Mouse (Mus musculus) liver, embryonic 13.5 days (tissue): ENCODE measurements around the gene Cped1. TPM values are rescaled to one million over a fixed set of nuclear protein-coding genes. Genes with fewer than 3 reads are reported as not detected.

ENCODE experiments used
- ATAC-seq: fragments of 200-750 bp; cut with Nextera tagmentation; 2 replicates; pipeline ENCODE4 v1.8.0; 2017; ENCODE audit warnings: low read depth, mild to moderate bottlenecking, moderate number of reproducible peaks, moderate library complexity
- DNase-seq: peaks from one replicate; pipeline ENCODE4 v3.0.0; 2022
- H3K27ac ChIP-seq: fragments of 300-500 bp; sonication (generic); 2 replicates; pipeline ENCODE4 v1.5.1; 2015; ENCODE audit warnings: moderate library complexity, mild to moderate bottlenecking, inconsistent platforms
- H3K27me3 ChIP-seq: fragments of 300-500 bp; sonication (generic); 2 replicates; pipeline ENCODE4 v1.6.1; 2015; ENCODE audit warnings: mild to moderate bottlenecking, inconsistent platforms
- H3K36me3 ChIP-seq: fragments of 300-500 bp; sonication (generic); 2 replicates; pipeline ENCODE4 v1.6.1; 2015; ENCODE audit warnings: mild to moderate bottlenecking, inconsistent platforms
- H3K4me1 ChIP-seq: fragments of 300-500 bp; sonication (generic); replicated peaks from 2 replicates; pipeline ENCODE4 v1.6.1; 2015; ENCODE audit warnings: inconsistent platforms
- H3K4me2 ChIP-seq: fragments of 300-500 bp; sonication (generic); 2 replicates; pipeline ENCODE4 v1.6.1; 2015; ENCODE audit warnings: inconsistent platforms, mild to moderate bottlenecking, moderate library complexity
- H3K4me3 ChIP-seq: fragments of 300-500 bp; sonication (generic); replicated peaks from 2 replicates; pipeline ENCODE4 v1.5.1; 2015; ENCODE audit warnings: mild to moderate bottlenecking, inconsistent platforms
- H3K9ac ChIP-seq: fragments of 300-500 bp; sonication (generic); 2 replicates; pipeline ENCODE4 v1.6.1; 2015; ENCODE audit warnings: mild to moderate bottlenecking, inconsistent platforms
- H3K9me3 ChIP-seq: fragments of 300-500 bp; sonication (generic); replicated peaks from 2 replicates; pipeline ENCODE4 v1.6.1; 2016; ENCODE audit warnings: inconsistent platforms
- WGBS: fragments of 180-500 bp; shearing (Covaris S2); methylation state at CpG from one replicate; pipeline ENCODE4 v1.1.7; 2015; ENCODE audit not compliant: insufficient replicate concordance; 5-methylcytosine and 5-hydroxymethylcytosine counted together
- polyA plus RNA-seq: library from polyadenylated mRNA; unstranded; fragments of >200 nt; fragmentation: Nextera tagmentation; extraction: Ambion mirVana; gene quantifications from 2 replicates; pipeline ENCODE4 v1.2.1, GENCODE M21; 2015

The Cped1 gene
- polyA plus RNA-seq, 1 experiment from 2014 or later, result 2.2 TPM

GRCm38 (mm10) chr6:22212158-22212557, 226.4 kb downstream of the Cped1 start:
- Histone ChIP-seq H3K27me3 (no peaks in the 10 kb centered on the region), H3K27ac (no peak overlapping the region), H3K36me3 (no peaks in the 10 kb centered on the region), H3K4me3 (no peak overlapping the region), H3K9me3 (no peaks in the 10 kb centered on the region), H3K9ac (no peak overlapping the region), H3K4me1 (no peaks in the 10 kb centered on the region), H3K4me2 (no peak overlapping the region)
- WGBS, result 62% methylated on average over 6 of the region's 6 CpGs
- DNase-seq (no peak), ATAC-seq (no peak)

GRCm38 (mm10) chr6:22213187-22213586, 227.5 kb downstream of the Cped1 start:
- Histone ChIP-seq H3K9me3 (no peaks in the 10 kb centered on the region), H3K4me1 (no peaks in the 10 kb centered on the region), H3K27ac (no peak overlapping the region), H3K27me3 (no peaks in the 10 kb centered on the region), H3K36me3 (no peaks in the 10 kb centered on the region), H3K9ac (no peak overlapping the region), H3K4me3 (no peak overlapping the region), H3K4me2 (no peak overlapping the region)
- 67% methylated on average over 5 of the region's 5 CpGs for whole genome bisulfite sequencing
- DNase-seq (no peak), ATAC-seq (no peak)

- Histone ChIP-seq H3K4me3 (no peak overlapping the region), H3K27ac (no peak overlapping the region), H3K27me3 (no peaks in the 10 kb centered on the region), H3K4me1 (no peaks in the 10 kb centered on the region), H3K36me3 (no peaks in the 10 kb centered on the region), H3K4me2 (no peak overlapping the region), H3K9ac (no peak overlapping the region), H3K9me3 (no peaks in the 10 kb centered on the region)
- WGBS, result 22% methylated on average over 3 of the region's 3 CpGs
- DNase-seq (no peak), ATAC-seq (no peak)
Measured at GRCm38 (mm10) chr6:22213813-22214212, 228.1 kb downstream of the Cped1 start.

- no peaks in the 10 kb centered on the region for H3K4me1 ChIP-seq
- H3K9ac ChIP-seq, result no peak overlapping the region
- no peaks in the 10 kb centered on the region for H3K36me3 ChIP-seq
- ATAC-seq (no peak), DNase-seq (no peak)
- WGBS, result 26% methylated on average over 6 of the region's 6 CpGs
- no peak overlapping the region for H3K27ac ChIP-seq
- H3K4me3 ChIP-seq, result no peak overlapping the region
- H3K27me3 ChIP-seq, result no peaks in the 10 kb centered on the region
- H3K4me2 ChIP-seq, result no peak overlapping the region
- H3K9me3 ChIP-seq, result no peaks in the 10 kb centered on the region
Measured at GRCm38 (mm10) chr6:22214665-22215064, 228.9 kb downstream of the Cped1 start.

GRCm38 (mm10) chr6:22216276-22216973, 230.7 kb downstream of the Cped1 start:
- H3K36me3 ChIP-seq, result no peaks in the 10 kb centered on the region
- H3K4me3 ChIP-seq, result no peak overlapping the region
- 82% methylated on average over 14 of the region's 14 CpGs for WGBS
- H3K9ac ChIP-seq, result no peak overlapping the region
- ATAC-seq, result no peak
- H3K4me1 ChIP-seq, result no peaks in the 10 kb centered on the region
- no peaks in the 10 kb centered on the region for H3K27me3 ChIP-seq
- no peak for DNase-seq
- no peak overlapping the region for H3K4me2 ChIP-seq
- no peaks in the 10 kb centered on the region for H3K9me3 ChIP-seq
- no peak overlapping the region for H3K27ac ChIP-seq

GRCm38 (mm10) chr6:22221134-22221533, 235.4 kb downstream of the Cped1 start:
- Histone ChIP-seq H3K9ac (no peak overlapping the region), H3K9me3 (no peaks in the 10 kb centered on the region), H3K4me2 (no peak overlapping the region), H3K4me3 (no peak overlapping the region), H3K27ac (no peak overlapping the region), H3K36me3 (no peaks in the 10 kb centered on the region), H3K27me3 (no peaks in the 10 kb centered on the region), H3K4me1 (no peaks in the 10 kb centered on the region)
- WGBS, result 78% methylated on average over 8 of the region's 8 CpGs
- ATAC-seq (no peak), DNase-seq (no peak)

- DNase-seq (no peak), ATAC-seq (no peak)
- H3K4me2 ChIP-seq, result no peak overlapping the region
- H3K4me3 ChIP-seq, result no peak overlapping the region
- no peak overlapping the region for H3K9ac ChIP-seq
- no peak overlapping the region for H3K27ac ChIP-seq
- no peaks in the 10 kb centered on the region for H3K27me3 ChIP-seq
- H3K36me3 ChIP-seq, result no peaks in the 10 kb centered on the region
- no peaks in the 10 kb centered on the region for H3K4me1 ChIP-seq
- 33% methylated on average over 4 of the region's 4 CpGs for WGBS
- H3K9me3 ChIP-seq, result no peaks in the 10 kb centered on the region
Measured at GRCm38 (mm10) chr6:22222087-22222486, 236.4 kb downstream of the Cped1 start.

GRCm38 (mm10) chr6:22222947-22223346, 237.2 kb downstream of the Cped1 start:
- H3K9ac ChIP-seq, result no peak overlapping the region
- H3K4me1 ChIP-seq, result no peaks in the 10 kb centered on the region
- no peaks in the 10 kb centered on the region for H3K36me3 ChIP-seq
- WGBS, result 82% methylated on average over 8 of the region's 8 CpGs
- no peak for DNase-seq
- no peak overlapping the region for H3K4me2 ChIP-seq
- no peaks in the 10 kb centered on the region for H3K9me3 ChIP-seq
- no peak overlapping the region for H3K27ac ChIP-seq
- ATAC-seq, result no peak
- H3K27me3 ChIP-seq, result no peaks in the 10 kb centered on the region
- H3K4me3 ChIP-seq, result no peak overlapping the region

GRCm38 (mm10) chr6:22224351-22224750, 238.6 kb downstream of the Cped1 start:
- 79% methylated on average over 4 of the region's 4 CpGs for WGBS
- Histone ChIP-seq H3K27ac (no peak overlapping the region), H3K36me3 (no peaks in the 10 kb centered on the region), H3K9ac (no peak overlapping the region), H3K9me3 (no peaks in the 10 kb centered on the region), H3K4me1 (no peaks in the 10 kb centered on the region), H3K4me2 (no peak overlapping the region), H3K4me3 (no peak overlapping the region), H3K27me3 (no peaks in the 10 kb centered on the region)
- DNase-seq (no peak), ATAC-seq (no peak)

GRCm38 (mm10) chr6:22231244-22231643, 245.5 kb downstream of the Cped1 start:
- Histone ChIP-seq H3K4me1 (no peaks in the 10 kb centered on the region), H3K27ac (no peak overlapping the region), H3K4me2 (no peak overlapping the region), H3K9me3 (no peaks in the 10 kb centered on the region), H3K9ac (no peak overlapping the region), H3K27me3 (no peaks in the 10 kb centered on the region), H3K36me3 (no peaks in the 10 kb centered on the region), H3K4me3 (no peak overlapping the region)
- WGBS, result 41% methylated on average over 3 of the region's 3 CpGs
- ATAC-seq (no peak), DNase-seq (no peak)

- no peaks in the 10 kb centered on the region for H3K27me3 ChIP-seq
- 79% methylated on average over 6 of the region's 6 CpGs for whole genome bisulfite sequencing
- no peak for DNase-seq
- no peak overlapping the region for H3K4me2 ChIP-seq
- H3K4me3 ChIP-seq, result no peak overlapping the region
- no peaks in the 10 kb centered on the region for H3K9me3 ChIP-seq
- H3K36me3 ChIP-seq, result no peaks in the 10 kb centered on the region
- no peak for ATAC-seq
- H3K27ac ChIP-seq, result no peak overlapping the region
- no peak overlapping the region for H3K9ac ChIP-seq
- H3K4me1 ChIP-seq, result no peaks in the 10 kb centered on the region
Measured at GRCm38 (mm10) chr6:22233517-22233916, 247.8 kb downstream of the Cped1 start.

- WGBS, result 71% methylated on average over 6 of the region's 6 CpGs
- H3K4me3 ChIP-seq, result no peak overlapping the region
- no peaks in the 10 kb centered on the region for H3K4me1 ChIP-seq
- H3K4me2 ChIP-seq, result no peak overlapping the region
- no peaks in the 10 kb centered on the region for H3K27me3 ChIP-seq
- no peak overlapping the region for H3K27ac ChIP-seq
- no peak overlapping the region for H3K9ac ChIP-seq
- no peaks in the 10 kb centered on the region for H3K36me3 ChIP-seq
- no peak for DNase-seq
- no peak for ATAC-seq
- no peaks in the 10 kb centered on the region for H3K9me3 ChIP-seq
Measured at GRCm38 (mm10) chr6:22235133-22235532, 249.4 kb downstream of the Cped1 start.
